Mouse (Mus musculus) heart, embryonic 11.5 days (tissue): ENCODE data around the gene Pbld2. TPM values are rescaled to one million over a fixed set of nuclear protein-coding genes. Genes with fewer than 3 reads are reported as not detected.

Experiments used
- ATAC-seq: fragments of 200-750 bp; cut with Nextera tagmentation; replicated peaks from 2 replicates; pipeline ENCODE4 v1.8.0; 2017; ENCODE audit warnings: moderate library complexity; ENCODE audit not compliant: insufficient number of reproducible peaks, low FRiP score, low TSS enrichment
- H3K27ac ChIP-seq: fragments of 300-500 bp; sonication (generic); 2 replicates; pipeline ENCODE4 v1.5.1; 2014; ENCODE audit warnings: mild to moderate bottlenecking, low read depth, low read length
- H3K27me3 ChIP-seq: fragments of 300-500 bp; sonication (generic); 2 replicates; pipeline ENCODE4 v1.6.1; 2014; ENCODE audit warnings: mild to moderate bottlenecking, low read length, mixed read lengths; ENCODE audit not compliant: control insufficient read depth, insufficient read depth
- H3K36me3 ChIP-seq: fragments of 300-500 bp; sonication (generic); 2 replicates; pipeline ENCODE4 v1.6.1; 2014; ENCODE audit warnings: mild to moderate bottlenecking, low read length, moderate library complexity, mixed read lengths; ENCODE audit not compliant: control insufficient read depth, insufficient read depth
- H3K4me1 ChIP-seq: fragments of 300-500 bp; sonication (generic); 2 replicates; pipeline ENCODE4 v1.6.1; 2014; ENCODE audit warnings: low read length; ENCODE audit not compliant: control insufficient read depth, insufficient read depth
- H3K4me2 ChIP-seq: fragments of 300-500 bp; sonication (generic); 2 replicates; pipeline ENCODE4 v1.6.1; 2014; ENCODE audit warnings: mild to moderate bottlenecking, moderate library complexity
- H3K4me3 ChIP-seq: fragments of 300-500 bp; sonication (generic); 2 replicates; pipeline ENCODE4 v1.5.1; 2014; ENCODE audit warnings: low read depth, low read length
- H3K9ac ChIP-seq: fragments of 300-500 bp; sonication (generic); 2 replicates; pipeline ENCODE4 v1.6.1; 2014; ENCODE audit warnings: mild to moderate bottlenecking, low read depth, low read length, moderate library complexity
- H3K9me3 ChIP-seq: fragments of 300-500 bp; sonication (generic); replicated peaks from 2 replicates; pipeline ENCODE4 v1.6.1; 2016; ENCODE audit warnings: low read length; ENCODE audit not compliant: control insufficient read depth
- WGBS: fragments of 180-500 bp; shearing (Covaris S2); extraction: QIAGEN DNeasy Blood & Tissue Kit; methylation state at CpG from one replicate; pipeline ENCODE4 v1.1.7; 2014; ENCODE audit not compliant: insufficient replicate concordance; 5-methylcytosine and 5-hydroxymethylcytosine counted together
- polyA plus RNA-seq: library from polyadenylated mRNA; unstranded; fragments of >200 nt; fragmentation: Nextera tagmentation; extraction: Ambion mirVana; gene quantifications from 2 replicates; pipeline ENCODE4 v1.2.1, GENCODE M21; 2014

Gene Pbld2
- polyA plus RNA-seq, 1 experiment from 2014 or later: 0.67 TPM

- Histone ChIP-seq H3K4me2 (peak overlapping the region; percentile 74), H3K36me3 (no peaks in the 10 kb centered on the region), H3K4me3 (peak overlapping the region; percentile 40), H3K9me3 (no peaks in the 10 kb centered on the region), H3K27me3 (peaks cover 3% of the 10 kb centered on the region; the same call in 1 of the 2 replicates), H3K9ac (peak overlapping the region; percentile 64), H3K27ac (no peak overlapping the region), H3K4me1 (peaks cover 4% of the 10 kb centered on the region; the same call in 1 of the 2 replicates)
- WGBS: 5% methylated on average over 26 of the region's 26 CpGs
- ATAC-seq: no peak
Observed at GRCm38 (mm10) chr10:63089758-63090571, 65.8 kb downstream of the Pbld2 start.

GRCm38 (mm10) chr10:63091915-63092314 is 67.8 kb downstream of the Pbld2 start:
- Histone ChIP-seq H3K4me1 (peaks cover 4% of the 10 kb centered on the region; the same call in 1 of the 2 replicates), H3K9me3 (no peaks in the 10 kb centered on the region), H3K4me2 (no peak overlapping the region), H3K27me3 (peaks cover 3% of the 10 kb centered on the region; the same call in 1 of the 2 replicates), H3K27ac (no peak overlapping the region), H3K4me3 (no peak overlapping the region), H3K9ac (no peak overlapping the region), H3K36me3 (no peaks in the 10 kb centered on the region)
- 74% methylated on average over 7 of the region's 7 CpGs for WGBS
- ATAC-seq: no peak

GRCm38 (mm10) chr10:63092616-63093550 is 68.8 kb downstream of the Pbld2 start:
- H3K4me3 ChIP-seq: no peak overlapping the region

GRCm38 (mm10) chr10:63096757-63097156 is 72.6 kb downstream of the Pbld2 start:
- no peak overlapping the region for H3K4me3 ChIP-seq

More at GRCm38 (mm10) chr10:63092616-63093550, 68.8 kb downstream of the Pbld2 start:
- Histone ChIP-seq H3K9me3 (no peaks in the 10 kb centered on the region), H3K4me1 (peaks cover 4% of the 10 kb centered on the region; the same call in 1 of the 2 replicates), H3K4me2 (no peak overlapping the region), H3K27ac (no peak overlapping the region), H3K36me3 (no peaks in the 10 kb centered on the region), H3K27me3 (peaks cover 9% of the 10 kb centered on the region), H3K9ac (no peak overlapping the region)
- WGBS: 71% methylated on average over 10 of the region's 10 CpGs
- no peak for ATAC-seq

GRCm38 (mm10) chr10:63098191-63098590 is 74.1 kb downstream of the Pbld2 start:
- peaks cover 35% of the 10 kb centered on the region for H3K27me3 ChIP-seq

More at GRCm38 (mm10) chr10:63096757-63097156, 72.6 kb downstream of the Pbld2 start:
- peaks cover 35% of the 10 kb centered on the region for H3K27me3 ChIP-seq
- H3K4me1 ChIP-seq: peaks cover 4% of the 10 kb centered on the region; the same call in 1 of the 2 replicates
- H3K27ac ChIP-seq: no peak overlapping the region
- H3K36me3 ChIP-seq: no peaks in the 10 kb centered on the region
- H3K9me3 ChIP-seq: no peaks in the 10 kb centered on the region
- no peak overlapping the region for H3K9ac ChIP-seq
- no peak for ATAC-seq
- 78% methylated on average over 2 of the region's 2 CpGs for WGBS
- no peak overlapping the region for H3K4me2 ChIP-seq

GRCm38 (mm10) chr10:63099521-63099920 is 75.4 kb downstream of the Pbld2 start, which contains the start of gene Atoh7:
Gene Atoh7 (plus strand): TSS chr10:63099651.
- Histone ChIP-seq H3K27ac (no peak within 1 kb of the TSS), H3K4me2 (peak within 1 kb of the TSS; percentile 94), H3K27me3 (peaks cover 35% of the 10 kb centered on the region), H3K9me3 (no peaks in the 10 kb centered on the region), H3K4me3 (peak within 1 kb of the TSS; percentile 59), H3K36me3 (no peaks in the 10 kb centered on the region), H3K4me1 (peaks cover 4% of the 10 kb centered on the region; the same call in 1 of the 2 replicates), H3K9ac (peak within 1 kb of the TSS; percentile 69)
- WGBS: 4% methylated on average over 16 of the region's 16 CpGs
- no peak for ATAC-seq

More at GRCm38 (mm10) chr10:63098191-63098590, 74.1 kb downstream of the Pbld2 start:
- Histone ChIP-seq H3K4me2 (no peak overlapping the region), H3K9ac (no peak overlapping the region), H3K27ac (no peak overlapping the region), H3K4me3 (no peak overlapping the region), H3K4me1 (peaks cover 4% of the 10 kb centered on the region; the same call in 1 of the 2 replicates), H3K9me3 (no peaks in the 10 kb centered on the region), H3K36me3 (no peaks in the 10 kb centered on the region)
- 66% methylated on average over 12 of the region's 12 CpGs for WGBS
- ATAC-seq: no peak

GRCm38 (mm10) chr10:63099941-63100562 is 75.9 kb downstream of the Pbld2 start:
- Histone ChIP-seq H3K9ac (peak overlapping the region; percentile 69), H3K27ac (no peak overlapping the region), H3K4me3 (peak overlapping the region; percentile 59), H3K27me3 (peaks cover 35% of the 10 kb centered on the region), H3K4me2 (peak overlapping the region; percentile 94), H3K36me3 (no peaks in the 10 kb centered on the region), H3K9me3 (no peaks in the 10 kb centered on the region), H3K4me1 (peaks cover 4% of the 10 kb centered on the region; the same call in 1 of the 2 replicates)
- peak; percentile 67 for ATAC-seq
- WGBS: under 1% methylated on average over 62 of the region's 62 CpGs

- H3K4me1 ChIP-seq: peaks cover 4% of the 10 kb centered on the region; the same call in 1 of the 2 replicates
- H3K9me3 ChIP-seq: no peaks in the 10 kb centered on the region
- H3K36me3 ChIP-seq: no peaks in the 10 kb centered on the region
- H3K27ac ChIP-seq: no peak overlapping the region
- no peak for ATAC-seq
- peak overlapping the region; percentile 69; the same call in 1 of the 2 replicates for H3K9ac ChIP-seq
- 23% methylated on average over 9 of the region's 9 CpGs for WGBS
- H3K4me2 ChIP-seq: peak overlapping the region; percentile 94
- H3K27me3 ChIP-seq: peaks cover 35% of the 10 kb centered on the region
- peak overlapping the region; percentile 59 for H3K4me3 ChIP-seq
Observed at GRCm38 (mm10) chr10:63100657-63101056, 76.5 kb downstream of the Pbld2 start.
